Mouse (Mus musculus): ENCODE measurements around the gene Engase.
A peak's percentile ranks its signal among the peaks of the same experiment; 100 is the strongest.

The Engase gene

DNA sequence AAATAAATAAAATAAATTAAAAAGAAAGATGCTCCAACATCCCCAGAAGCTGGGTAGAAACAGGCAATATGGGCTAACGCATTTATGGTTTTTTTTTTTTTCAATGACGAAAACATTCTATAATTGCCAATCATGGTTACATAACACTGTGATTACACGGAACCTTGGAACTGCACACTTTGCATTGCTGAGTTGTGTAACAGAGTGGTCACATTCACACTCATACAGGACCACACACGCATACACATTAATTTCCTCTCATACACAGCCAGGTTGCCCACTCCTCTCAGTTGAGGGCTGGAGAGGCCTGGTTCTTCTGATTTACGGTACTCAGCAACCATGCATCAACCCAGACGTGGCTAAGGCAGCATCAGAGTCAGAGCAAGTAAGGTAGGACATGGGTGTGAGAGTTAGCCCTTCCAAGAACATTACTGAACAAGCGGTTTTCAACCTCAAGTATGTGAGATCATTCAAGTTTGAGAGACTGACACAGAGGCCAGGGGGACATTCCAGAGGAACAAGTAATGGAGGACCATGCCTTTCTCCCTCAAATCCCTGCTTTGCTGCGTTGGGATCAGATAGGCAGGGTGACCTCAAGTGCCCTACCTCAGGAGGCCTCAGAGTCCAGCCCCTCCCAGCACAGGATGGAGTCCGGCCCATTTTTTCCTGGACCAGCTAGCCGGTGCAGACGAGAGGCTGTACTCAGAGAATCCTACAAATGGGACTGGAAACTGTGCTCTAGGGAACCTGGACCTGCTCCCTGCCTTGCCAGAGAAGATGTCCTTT lies 22.6 kb upstream of the Engase start:
- no peak for DNase-seq (ENCODE audit: low spot score)

DNA sequence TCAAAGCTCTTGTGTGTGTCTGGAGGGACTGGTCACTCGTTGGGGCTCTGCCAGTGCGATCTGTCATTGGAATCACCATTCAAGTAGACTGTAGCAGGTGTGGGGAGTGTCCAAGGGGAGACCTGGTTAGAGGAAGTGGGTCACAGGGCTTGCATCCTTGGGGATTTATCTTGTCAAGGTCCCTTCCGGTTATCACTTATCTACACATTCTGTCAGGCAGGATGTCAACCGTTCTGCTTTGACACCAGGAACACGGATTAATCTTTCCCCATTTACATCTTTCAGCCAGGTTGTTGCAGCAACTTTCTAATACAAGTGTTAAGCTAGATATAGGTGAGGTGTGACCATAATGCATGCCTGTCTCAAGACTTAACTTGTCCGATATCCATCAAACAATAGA lies 20.8 kb upstream of the Engase start:
- no peak for DNase-seq (ENCODE audit: low spot score)

DNA sequence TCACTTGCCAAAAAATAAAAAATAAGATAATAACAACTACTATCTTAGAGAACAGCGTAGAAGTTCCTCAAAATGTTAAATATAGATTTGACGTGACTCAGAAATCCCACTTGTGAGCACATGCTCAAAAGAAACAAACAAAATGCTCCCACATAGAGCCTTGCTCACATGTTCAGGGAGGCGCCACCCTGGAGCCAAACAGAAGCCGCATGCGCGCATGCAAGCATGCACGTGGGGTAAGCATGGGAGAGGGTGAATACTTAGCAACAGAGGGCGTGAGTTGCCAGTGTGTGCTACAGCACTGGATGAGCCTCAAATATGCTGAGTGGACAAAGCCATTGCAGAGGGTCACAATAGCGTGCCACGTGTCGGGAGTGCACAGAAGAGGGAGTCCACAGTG lies 19.7 kb upstream of the Engase start:
- no peak for DNase-seq (ENCODE audit: low spot score)

DNA sequence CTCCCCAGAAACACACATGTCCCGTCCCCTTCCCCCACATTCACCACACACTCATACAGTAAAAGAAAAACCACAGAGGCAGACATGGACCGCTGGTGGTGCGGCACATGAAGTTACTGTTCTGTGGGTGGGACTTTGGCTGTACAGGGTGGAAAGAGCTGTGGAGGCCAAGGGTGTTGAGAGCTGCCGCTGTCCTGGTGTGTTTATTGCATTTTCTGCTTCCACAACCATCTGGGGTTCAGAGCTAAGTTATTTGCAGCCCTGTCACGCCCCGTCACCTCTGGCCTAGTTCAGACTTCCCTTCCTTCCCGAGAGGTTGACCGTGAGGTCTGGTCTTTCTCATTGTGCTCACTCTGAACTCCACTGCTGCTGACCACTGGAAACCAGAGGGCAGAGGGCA lies 17.6 kb upstream of the Engase start:
- peak; percentile 39 for DNase-seq (ENCODE audit: low spot score)

DNA sequence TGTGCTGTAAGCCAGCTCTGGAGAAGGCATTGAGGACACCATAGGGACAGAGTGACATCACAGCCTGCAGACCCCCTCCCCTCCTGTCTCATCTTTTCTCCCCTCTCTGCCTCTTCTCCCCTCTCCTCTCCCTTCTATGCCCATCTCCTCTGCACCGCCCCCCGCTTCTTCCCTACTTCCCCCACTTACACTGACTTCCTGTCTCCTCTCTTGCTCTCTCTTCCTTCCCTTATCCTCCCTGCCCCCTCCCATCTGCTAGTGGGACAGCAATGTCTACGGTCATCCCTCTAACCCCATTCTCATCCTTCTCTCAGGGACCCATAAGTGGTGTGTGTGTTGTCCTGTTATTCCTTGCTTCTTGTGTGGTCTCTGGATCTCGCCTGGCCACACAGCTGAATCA lies 17.1 kb upstream of the Engase start:
- no peak for DNase-seq (ENCODE audit: low spot score)

DNA sequence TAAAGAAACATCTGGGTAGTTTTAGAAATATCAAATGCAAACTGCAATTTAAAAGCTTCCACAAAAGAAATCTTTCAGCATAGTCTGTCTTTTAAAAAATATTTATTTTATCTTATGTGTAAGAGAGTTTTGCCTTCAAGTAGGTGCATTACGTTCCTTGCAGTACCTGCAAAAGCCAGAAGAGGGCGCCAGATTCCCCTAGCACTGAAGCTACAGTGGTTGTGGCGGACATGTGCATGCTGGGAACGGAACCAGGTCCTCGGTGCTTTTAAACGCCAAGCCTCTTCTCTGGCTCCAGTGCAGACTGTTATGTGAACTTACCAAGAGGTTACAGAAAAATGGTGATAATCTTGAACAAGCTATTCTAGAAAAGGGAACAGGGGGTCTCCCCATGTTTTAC lies 16.3 kb upstream of the Engase start:
- DNase-seq (ENCODE audit: low spot score) = peak; percentile 41

DNA sequence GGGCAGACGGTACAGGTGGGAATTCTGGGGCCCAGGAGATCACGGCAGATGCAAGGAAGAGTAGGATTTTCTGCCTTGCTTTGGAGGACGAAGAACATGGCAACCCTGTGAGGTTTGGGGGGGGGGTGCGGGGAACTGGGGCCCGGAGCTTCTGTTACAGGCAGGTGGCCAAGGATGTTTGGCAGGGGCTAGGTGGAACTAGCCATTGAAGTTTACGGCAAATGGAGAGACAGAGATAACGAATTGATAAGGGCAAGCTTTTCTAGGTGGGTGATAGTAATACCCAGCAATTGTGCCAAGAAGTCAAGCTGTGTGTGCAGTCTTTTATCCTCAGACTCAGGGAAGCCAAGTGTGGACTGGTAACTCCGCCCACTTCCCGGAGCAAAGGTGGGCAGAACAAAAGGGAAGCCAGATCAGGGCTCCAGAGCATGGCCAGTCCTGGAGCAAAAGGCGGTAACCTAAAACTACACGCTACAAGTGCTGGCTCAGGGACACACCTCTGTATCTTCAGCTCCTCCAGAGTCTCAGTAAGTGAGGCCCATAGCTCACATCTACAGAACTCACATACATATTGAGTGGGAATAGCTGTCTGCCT lies 9.1 kb upstream of the Engase start:
- no peak for DNase-seq (ENCODE audit: low spot score)

DNA sequence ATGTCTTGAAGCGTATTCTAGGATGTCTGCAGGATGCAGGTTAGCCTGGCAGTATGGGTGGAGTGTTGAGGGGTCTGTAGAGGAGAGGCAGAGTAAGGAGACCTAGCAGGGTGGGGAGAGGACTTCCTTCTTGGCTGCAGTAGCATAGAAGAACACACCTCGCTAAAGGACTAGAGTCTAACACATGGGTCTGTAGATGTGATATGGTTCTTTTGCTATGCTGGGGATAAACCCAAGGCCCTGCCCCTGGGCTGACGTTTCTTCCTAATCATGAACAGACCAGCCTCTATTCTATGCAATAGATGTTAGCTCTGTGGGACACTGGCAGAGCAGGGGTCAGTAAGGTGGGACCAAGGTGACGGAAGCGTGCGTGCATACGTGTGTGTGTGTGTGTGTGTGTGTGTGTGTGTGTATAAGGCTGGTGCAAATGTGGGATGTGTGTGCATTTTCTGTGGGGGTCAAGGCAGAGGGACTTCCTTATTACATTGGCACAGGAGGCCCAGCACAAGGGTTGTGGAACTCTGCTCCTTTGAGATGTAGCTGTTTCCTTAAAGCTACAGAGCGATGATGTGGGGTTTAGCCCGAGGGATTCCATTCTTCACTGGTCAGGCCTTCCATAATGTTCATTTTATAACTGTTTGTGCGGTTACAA lies 7.0 kb upstream of the Engase start:
- DNase-seq (ENCODE audit: low spot score) = no peak

DNA sequence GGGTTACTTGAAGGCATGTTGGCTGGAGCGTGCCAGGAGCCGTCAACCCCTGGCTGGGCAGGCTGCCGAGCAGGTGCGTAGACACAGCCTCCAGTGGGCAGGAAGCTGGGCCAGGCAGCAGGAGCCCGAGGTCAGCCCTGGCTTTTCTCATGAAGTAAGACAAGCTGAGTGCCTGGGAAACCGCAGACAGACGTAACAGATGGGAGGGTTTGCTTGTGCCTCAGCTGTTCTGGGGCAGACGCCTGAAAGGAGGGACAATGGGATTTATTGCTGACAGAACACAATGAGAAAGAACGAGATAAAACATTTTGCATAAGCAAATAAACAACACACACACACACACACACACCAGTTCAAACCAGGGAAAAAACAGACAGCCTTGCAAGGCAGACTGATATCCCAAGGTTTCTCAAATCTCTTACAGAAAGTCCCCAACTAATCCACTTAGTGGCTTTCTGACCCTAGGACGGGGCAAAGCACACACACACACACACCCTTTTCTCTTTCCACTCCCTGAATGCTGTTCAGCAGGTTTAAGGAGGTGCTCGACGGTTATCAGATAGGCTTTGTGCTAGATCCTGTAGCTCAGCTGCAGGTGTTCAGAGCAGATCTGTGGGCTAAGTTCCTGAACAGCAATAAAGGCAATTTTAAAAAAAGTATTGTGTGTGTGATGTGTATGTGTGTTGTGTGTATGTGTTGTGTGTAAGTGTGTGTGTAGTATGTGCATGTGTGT lies 6.2 kb upstream of the Engase start:
- DNase-seq (ENCODE audit: low spot score) = peak; percentile 61

DNA sequence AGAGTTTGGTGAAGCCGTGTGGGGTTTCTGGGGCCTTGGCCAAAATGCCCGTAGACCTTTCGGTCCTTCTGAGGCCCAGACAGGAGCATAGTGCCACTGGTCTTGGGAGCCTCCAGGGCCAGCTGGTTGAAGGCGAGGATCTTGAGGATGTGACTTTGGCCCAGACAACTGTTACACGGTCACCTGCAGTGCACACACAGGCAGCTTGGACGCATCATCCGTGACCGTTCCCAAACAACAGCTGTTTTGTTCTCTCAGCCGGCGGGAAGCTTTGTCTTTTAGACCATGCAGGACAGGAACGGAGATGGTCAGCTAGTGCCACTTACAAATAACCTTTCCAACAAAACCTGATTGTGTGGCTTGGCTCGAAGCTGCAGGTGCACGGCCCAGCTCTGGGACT lies 5.0 kb upstream of the Engase start:
- no peak for DNase-seq (ENCODE audit: low spot score)

DNA sequence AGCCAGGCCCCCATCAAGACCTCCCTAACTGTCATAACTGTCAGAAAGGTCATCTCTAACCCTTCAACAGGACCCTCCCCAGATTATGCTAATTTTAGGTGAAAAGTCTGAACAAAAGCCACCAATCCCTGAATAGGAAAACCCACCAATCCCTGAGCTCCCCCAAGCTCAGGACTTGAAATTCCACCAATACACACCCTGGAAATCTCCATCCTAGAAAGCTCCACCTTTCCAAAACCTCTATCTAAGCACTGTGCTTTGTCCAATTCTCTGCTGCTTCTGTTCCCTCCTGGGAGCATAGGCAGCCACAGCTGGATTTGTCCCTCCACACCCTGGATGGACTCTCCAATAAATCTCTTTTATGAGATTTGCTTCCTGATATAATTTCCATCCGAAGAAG lies 3.5 kb upstream of the Engase start:
- no peak for DNase-seq (ENCODE audit: low spot score)

DNA sequence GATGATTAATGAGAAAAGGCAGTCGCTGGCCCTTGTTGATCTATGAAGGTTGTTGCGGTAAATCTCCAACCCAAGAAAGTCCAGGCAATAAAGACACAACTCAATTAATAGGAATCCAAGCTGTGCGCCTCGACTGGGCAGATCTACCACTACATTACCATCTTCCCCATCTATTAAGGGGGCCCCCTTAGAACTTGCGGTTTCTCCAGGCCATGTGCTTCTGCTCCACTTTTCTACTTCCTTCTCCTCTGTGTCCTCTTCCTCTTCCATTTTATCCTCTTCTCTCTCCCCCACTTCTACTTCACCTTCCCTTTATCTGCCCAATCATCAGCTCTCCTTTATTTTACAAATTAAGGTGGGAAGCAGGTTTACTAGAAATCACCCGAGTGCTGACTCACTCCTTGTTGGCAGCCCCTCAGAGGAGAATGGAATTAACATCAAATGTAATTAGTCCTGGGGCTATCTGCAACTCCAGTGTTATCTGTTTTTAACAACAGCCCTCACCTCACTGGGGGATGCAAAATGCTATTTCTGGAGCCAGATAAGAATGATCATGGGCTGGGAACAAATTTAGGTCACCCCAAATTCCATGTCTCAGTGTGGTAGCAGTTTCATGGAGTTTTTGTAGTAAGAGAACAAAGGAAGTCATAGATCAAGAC lies 2.7 kb upstream of the Engase start:
- no peak for DNase-seq (ENCODE audit: low spot score)

DNA sequence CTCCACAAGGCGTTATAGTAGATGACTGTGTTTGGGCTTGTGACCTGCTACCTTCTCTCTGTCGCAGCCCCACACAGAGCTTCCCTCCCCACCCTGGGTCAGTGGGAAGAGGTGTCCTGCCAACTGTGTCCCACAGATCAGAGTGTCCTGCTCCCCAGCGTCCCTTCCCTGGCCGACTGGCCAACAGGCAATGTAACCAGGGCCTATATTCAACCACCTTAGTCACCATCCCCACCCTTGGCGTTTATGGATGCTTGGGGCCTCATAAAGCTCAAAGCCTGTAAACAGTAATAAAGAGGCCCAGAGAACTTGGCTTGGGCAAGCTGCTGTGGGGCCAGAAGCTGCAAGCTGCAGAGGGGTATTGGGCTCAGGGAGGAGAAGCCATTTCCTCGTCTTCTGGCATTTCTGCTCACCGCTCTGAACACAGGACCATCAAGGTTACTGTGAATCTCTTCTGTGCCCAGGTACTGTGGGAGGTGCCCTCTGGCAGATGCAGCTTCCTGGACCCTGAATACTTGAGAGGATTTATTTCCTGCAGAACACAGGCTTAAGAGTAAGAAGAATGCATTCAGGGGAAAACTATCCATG lies 1.0 kb upstream of the Engase start:
- DNase-seq (ENCODE audit: low spot score) = no peak

DNA sequence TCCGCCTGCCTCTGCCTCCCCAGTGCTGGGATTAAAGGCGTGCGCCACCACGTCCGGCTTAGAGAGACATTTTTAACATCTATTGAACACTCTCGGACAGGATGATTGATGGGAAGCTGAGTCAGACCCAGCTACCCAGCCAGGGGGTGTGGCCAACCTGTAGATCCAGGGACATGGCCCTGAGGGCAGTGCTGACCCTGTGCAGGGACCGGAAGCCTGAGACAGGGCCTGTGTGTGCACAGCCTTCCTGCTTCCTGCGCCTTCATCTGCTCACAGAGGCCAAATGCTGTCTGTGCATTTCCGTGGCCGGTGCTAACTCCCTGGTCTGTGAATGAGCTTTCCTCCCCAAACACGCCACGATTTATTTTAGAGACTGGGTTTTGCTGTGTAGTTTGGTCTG lies 3.1 kb downstream of the Engase start:
- DNase-seq (ENCODE audit: low spot score) = no peak

DNA sequence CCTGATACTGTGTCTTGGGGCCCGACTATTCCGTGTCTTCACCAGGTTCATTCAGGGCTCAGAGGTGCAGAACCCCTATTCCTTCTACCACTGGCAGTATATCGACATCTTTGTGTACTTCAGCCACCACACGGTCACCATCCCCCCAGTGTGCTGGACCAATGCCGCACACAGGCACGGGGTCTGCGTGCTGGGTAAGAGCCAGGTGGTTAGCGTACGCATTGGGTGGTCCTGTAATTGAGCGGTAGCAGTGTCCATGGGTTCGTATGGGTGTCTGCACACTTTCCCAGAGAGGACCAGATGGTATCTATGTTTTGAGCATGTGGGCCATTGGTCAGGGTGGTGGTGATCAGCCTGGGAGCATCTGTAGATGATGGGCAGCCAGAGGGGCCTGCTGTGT lies 4.6 kb downstream of the Engase start:
- DNase-seq (ENCODE audit: low spot score) = no peak

DNA sequence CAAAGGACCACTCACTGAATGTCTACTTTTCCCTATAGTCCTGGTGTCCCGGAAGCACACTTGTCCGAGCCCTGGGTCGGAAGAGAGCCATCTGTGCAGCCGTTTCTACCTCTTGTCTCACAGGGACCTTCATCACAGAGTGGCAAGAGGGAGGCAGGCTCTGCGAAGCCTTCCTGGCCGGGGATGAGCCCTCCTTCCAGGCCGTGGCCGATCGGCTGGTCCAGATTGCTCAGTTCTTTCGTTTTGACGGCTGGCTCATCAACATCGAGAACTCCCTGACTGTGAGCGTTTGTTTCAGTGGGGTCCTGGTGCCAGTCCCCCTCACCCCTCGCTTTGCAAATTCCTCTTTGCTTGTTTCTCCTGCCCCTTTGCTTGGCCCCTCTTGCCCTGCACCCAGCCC lies 5.1 kb downstream of the Engase start:
- DNase-seq (ENCODE audit: low spot score) = no peak

DNA sequence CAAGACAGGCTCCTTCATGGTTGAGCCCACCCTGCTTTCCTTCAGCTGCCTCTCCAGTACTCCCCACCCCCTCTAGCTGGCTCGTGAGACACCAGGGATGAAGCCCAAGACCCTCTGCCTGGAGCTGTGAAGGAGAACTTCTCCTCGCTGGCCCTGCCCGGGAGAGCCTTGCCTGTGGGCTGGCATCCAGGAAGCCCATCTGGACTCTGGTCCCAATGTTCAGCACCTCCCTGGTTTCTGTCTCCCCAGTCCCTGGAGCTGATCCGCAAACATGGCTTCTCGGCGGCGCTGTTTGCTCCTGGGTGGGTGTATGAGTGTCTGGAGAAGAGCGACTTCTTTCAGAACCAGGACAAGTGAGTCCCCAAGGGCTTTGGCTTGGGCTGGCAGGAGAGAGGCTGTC lies 7.5 kb downstream of the Engase start:
- no peak for DNase-seq (ENCODE audit: low spot score)

DNA sequence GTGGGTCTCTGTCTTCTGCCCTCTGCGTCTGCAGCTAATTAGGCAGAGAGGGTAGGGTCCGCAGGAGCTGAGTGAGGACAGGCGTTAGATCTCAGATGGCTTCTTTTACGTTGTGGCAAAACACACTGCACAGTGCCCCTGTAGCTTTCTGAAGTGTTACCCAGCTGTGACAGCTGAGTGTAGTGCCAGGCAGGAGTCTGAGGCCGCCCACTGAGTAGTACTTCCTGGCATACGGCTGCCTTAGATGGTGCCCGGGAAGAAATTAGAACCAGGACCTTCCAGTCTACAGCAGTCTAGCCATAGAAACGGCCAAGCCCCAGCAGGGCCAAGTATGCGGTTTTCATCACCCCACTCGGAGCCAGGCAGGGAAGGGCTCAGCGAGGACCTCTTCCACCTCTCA lies 8.7 kb downstream of the Engase start:
- DNase-seq (ENCODE audit: low spot score) = no peak

DNA sequence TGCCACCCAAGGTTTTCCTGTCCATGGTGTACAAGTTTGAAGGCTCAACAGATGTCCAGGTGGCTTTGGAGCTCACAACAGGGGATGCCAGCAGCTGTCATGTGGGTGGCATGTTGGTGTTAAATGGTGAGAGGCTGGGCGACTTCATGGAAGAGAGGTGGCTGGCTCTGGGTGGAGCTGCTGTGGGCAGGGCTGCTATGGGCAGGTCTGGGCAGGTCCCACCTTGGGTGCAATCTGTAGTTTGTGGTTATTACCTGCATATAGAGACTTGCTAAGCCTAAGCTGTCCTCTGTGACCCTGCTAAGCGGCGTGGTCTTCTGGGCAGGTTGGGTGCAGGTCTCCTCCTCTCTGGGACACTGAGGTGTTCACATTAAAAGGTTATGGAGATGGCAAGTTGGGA lies 9.2 kb downstream of the Engase start:
- DNase-seq (ENCODE audit: low spot score) = no peak

DNA sequence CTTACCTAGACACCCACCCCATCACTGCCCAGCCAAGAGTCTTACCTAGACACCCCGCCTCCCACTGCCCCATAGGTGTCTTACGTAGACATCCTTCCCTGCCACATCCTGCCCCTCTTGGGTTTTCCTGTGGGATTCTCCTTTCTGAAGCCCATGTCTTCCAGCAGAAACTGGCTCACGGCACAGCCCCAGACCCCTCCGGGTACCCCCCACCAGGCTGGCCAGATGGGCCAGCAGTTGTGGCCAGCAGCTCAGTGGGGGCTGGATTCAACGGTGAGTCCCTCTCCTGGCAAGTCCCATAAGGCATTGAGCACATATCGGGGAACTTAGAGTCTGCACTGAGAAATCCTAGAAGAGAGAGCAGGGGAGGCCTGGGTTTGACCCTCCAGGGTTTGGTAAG lies 9.7 kb downstream of the Engase start:
- DNase-seq (ENCODE audit: low spot score) = no peak

DNA sequence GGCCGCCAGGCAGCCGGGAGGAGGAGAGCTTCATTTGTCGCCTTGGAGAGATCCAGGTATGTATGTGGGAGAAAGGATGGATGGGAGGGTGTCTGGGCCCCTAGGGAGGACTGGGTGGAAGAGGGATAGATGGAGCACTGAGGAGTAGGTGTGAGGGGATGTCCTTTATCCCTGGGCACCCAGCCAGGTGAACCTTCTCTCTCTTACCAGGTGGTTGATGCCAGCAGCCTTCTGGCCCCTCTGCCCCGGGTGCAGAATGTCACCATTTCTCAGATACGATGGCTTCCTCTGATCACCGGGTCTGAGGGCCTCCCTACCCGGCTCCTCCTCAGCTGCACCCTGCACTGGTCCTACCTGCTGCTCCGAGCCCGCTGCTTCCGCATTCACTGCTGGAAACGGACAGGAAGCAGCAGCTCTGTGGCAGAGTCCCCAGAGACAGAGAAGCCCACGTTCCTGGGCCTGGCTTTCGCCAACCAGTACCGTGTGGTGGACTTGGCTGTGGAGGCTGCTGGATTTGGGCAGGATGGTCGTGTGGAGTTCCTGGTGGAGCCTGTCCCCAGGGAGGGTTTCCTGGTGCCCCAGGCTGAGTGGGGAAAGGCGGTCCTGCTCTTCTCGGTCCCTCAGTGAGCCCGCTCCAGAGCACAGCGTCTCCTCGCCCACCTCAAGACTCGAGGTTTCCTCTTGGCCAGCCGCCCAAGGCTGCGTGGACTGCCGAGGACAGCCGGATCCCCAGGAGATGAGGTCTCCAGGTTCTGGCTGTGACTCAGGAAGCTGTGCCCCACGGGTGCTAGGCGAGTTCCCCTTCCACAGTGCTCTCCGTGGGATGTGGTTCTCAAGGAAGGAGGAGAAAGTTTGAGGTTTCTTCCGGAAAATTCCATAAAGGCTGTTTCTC lies 10.5 kb downstream of the Engase start:
- DNase-seq (ENCODE audit: low spot score) = no peak

All from retina, embryonic 14.5 days (tissue).